ENCODE assay signal across 22 mouse cellular contexts in genomic region chr11:20812153-20812887, GRCm38 (mm10). TPM values are rescaled to one million over a fixed set of nuclear protein-coding genes. Genes with fewer than 3 reads are reported as not detected.
A peak's percentile ranks its signal among the peaks of the same experiment; 100 is the strongest.
DNase-seq lines count a peak whose midpoint lies in the region; ATAC-seq lines count a peak whose summit lies in the region.
"Had no signal": no experiment of that assay in that cellular context is flagged by ENCODE, and none has a peak within 500 bp of the region (broad histone marks: within the 10 kb centered on the region; RNA-seq: fewer than 3 reads in every experiment).

No protein-coding gene starts in this region.

- H3K4me3 ChIP-seq in heart, embryonic 10.5 days = no peak overlapping the region
- no peak overlapping the region for H3K4me3 ChIP-seq in heart, embryonic 11.5 days (ENCODE audit: low read depth, low read length)
- H3K4me3 ChIP-seq in limb, embryonic 13.5 days = no peak overlapping the region
- no peak overlapping the region for H3K4me3 ChIP-seq in limb, embryonic 10.5 days
- H3K4me3 ChIP-seq: forebrain, embryonic 15.5 days; hindbrain, embryonic 12.5 days; megakaryocyte, embryonic 14.5 days; midbrain, embryonic 15.5 days; myocyte; stomach, embryonic 15.5 days had no signal

- no peaks in the 10 kb centered on the region for H3K27me3 ChIP-seq in heart, embryonic 10.5 days (ENCODE audit: insufficient read depth, poor library complexity, severe bottlenecking)
- no peaks in the 10 kb centered on the region for H3K27me3 ChIP-seq in heart, embryonic 11.5 days (ENCODE audit: control insufficient read depth, insufficient read depth, low read length)
- H3K27me3 ChIP-seq in limb, embryonic 13.5 days = no peaks in the 10 kb centered on the region
- H3K27me3 ChIP-seq in limb, embryonic 10.5 days (ENCODE audit: low read depth, poor library complexity, severe bottlenecking) = no peaks in the 10 kb centered on the region
- H3K27me3 ChIP-seq: forebrain, embryonic 15.5 days; hindbrain, embryonic 12.5 days; midbrain, embryonic 15.5 days; stomach, embryonic 15.5 days had no signal

- WGBS in heart, embryonic 10.5 days = 58% methylated on average over 5 of the region's 5 CpGs
- WGBS in heart, embryonic 11.5 days (ENCODE audit: insufficient replicate concordance) = 63% methylated on average over 5 of the region's 5 CpGs
- 59% methylated on average over 5 of the region's 5 CpGs for WGBS in limb, embryonic 13.5 days
- 64% methylated on average over 5 of the region's 5 CpGs for WGBS in limb, embryonic 10.5 days

- H3K9me3 ChIP-seq in heart, embryonic 10.5 days = no peaks in the 10 kb centered on the region
- H3K9me3 ChIP-seq in heart, embryonic 11.5 days (replicated peaks; ENCODE audit: control insufficient read depth, low read length) = no peaks in the 10 kb centered on the region
- no peaks in the 10 kb centered on the region for H3K9me3 ChIP-seq in limb, embryonic 13.5 days
- H3K9me3 ChIP-seq in limb, embryonic 10.5 days (replicated peaks) = no peaks in the 10 kb centered on the region
- H3K9me3 ChIP-seq: forebrain, embryonic 15.5 days; hindbrain, embryonic 12.5 days; megakaryocyte, embryonic 14.5 days; midbrain, embryonic 15.5 days; stomach, embryonic 15.5 days had no signal

- H3K27ac ChIP-seq in heart, embryonic 10.5 days = no peak overlapping the region
- H3K27ac ChIP-seq in heart, embryonic 11.5 days (ENCODE audit: low read depth, low read length) = no peak overlapping the region
- H3K27ac ChIP-seq in limb, embryonic 13.5 days = no peak overlapping the region
- H3K27ac ChIP-seq in limb, embryonic 10.5 days = no peak overlapping the region
- H3K27ac ChIP-seq: forebrain, embryonic 15.5 days; hindbrain, embryonic 12.5 days; midbrain, embryonic 15.5 days; stomach, embryonic 15.5 days had no signal

- ATAC-seq in heart, embryonic 11.5 days (replicated peaks; ENCODE audit: insufficient number of reproducible peaks, low FRiP score, low TSS enrichment) = no peak
- ATAC-seq in limb, embryonic 13.5 days (ENCODE audit: low FRiP score, low read depth) = peak; percentile 19; the same call in 1 of the 2 replicates
- ATAC-seq: forebrain, embryonic 15.5 days; midbrain, embryonic 15.5 days had no signal

- peak; percentile 61 for DNase-seq in heart, embryonic 10.5 days (ENCODE audit: low spot score)
- DNase-seq in limb, embryonic 10.5 days (ENCODE audit: low spot score) = no peak
- DNase-seq in kidney, postnatal 36 days = peak; percentile 5 to 14
- DNase-seq in adrenal gland, postnatal 36 days = no peak
- no peak for DNase-seq in layer of hippocampus, postnatal 10 days (ENCODE audit: low spot score in 2 of 2)
- DNase-seq: adrenal gland, adult 8-10 months; B cell, adult 2 months; cerebellum, postnatal 10 days; gastrocnemius, postnatal 25 days; heart, postnatal 14 days; liver; lung, postnatal 10 days; thymus, adult 18-20 months; thymus, postnatal 4 days had no signal

- H3K4me2 ChIP-seq in heart, embryonic 11.5 days = no peak overlapping the region
- no peak overlapping the region for H3K4me2 ChIP-seq in limb, embryonic 13.5 days (replicated peaks)
- H3K4me2 ChIP-seq: forebrain, embryonic 15.5 days; hindbrain, embryonic 12.5 days; midbrain, embryonic 15.5 days; stomach, embryonic 15.5 days had no signal

- no peaks in the 10 kb centered on the region for H3K36me3 ChIP-seq in heart, embryonic 10.5 days
- no peaks in the 10 kb centered on the region for H3K36me3 ChIP-seq in heart, embryonic 11.5 days (ENCODE audit: control insufficient read depth, insufficient read depth, low read length)
- H3K36me3 ChIP-seq in limb, embryonic 13.5 days = no peaks in the 10 kb centered on the region
- no peaks in the 10 kb centered on the region for H3K36me3 ChIP-seq in limb, embryonic 10.5 days
- H3K36me3 ChIP-seq: forebrain, embryonic 15.5 days; hindbrain, embryonic 12.5 days; midbrain, embryonic 15.5 days; stomach, embryonic 15.5 days had no signal

- H3K9ac ChIP-seq in heart, embryonic 11.5 days (ENCODE audit: low read depth, low read length) = no peak overlapping the region
- no peak overlapping the region for H3K9ac ChIP-seq in limb, embryonic 13.5 days
- H3K9ac ChIP-seq: forebrain, embryonic 15.5 days; hindbrain, embryonic 12.5 days; midbrain, embryonic 15.5 days; stomach, embryonic 15.5 days had no signal

- no peaks in the 10 kb centered on the region for H3K4me1 ChIP-seq in heart, embryonic 10.5 days
- H3K4me1 ChIP-seq in heart, embryonic 11.5 days (ENCODE audit: control insufficient read depth, insufficient read depth, low read length) = no peaks in the 10 kb centered on the region
- no peaks in the 10 kb centered on the region for H3K4me1 ChIP-seq in limb, embryonic 13.5 days
- H3K4me1 ChIP-seq in limb, embryonic 10.5 days = peaks cover 17% of the 10 kb centered on the region
- H3K4me1 ChIP-seq: forebrain, embryonic 15.5 days; hindbrain, embryonic 12.5 days; midbrain, embryonic 15.5 days; stomach, embryonic 15.5 days had no signal

RNA-seq across cellular contexts. Expression of gene Lgalsl, which starts 18.5 kb away (rescaled TPM):
- polyA plus RNA-seq in heart, embryonic 10.5 days (2016; fragmentation: Nextera tagmentation; extraction: Ambion mirVana) = 44.5 and 53.4 TPM in 2 replicates
- polyA plus RNA-seq in heart, embryonic 11.5 days (2014; fragmentation: Nextera tagmentation; extraction: Ambion mirVana) = 39.1 and 45.7 TPM in 2 replicates
- 36.5 and 37.4 TPM in 2 replicates for polyA plus RNA-seq in limb, embryonic 13.5 days (2015; fragmentation: Nextera tagmentation; extraction: Ambion mirVana)
- polyA plus RNA-seq in limb, embryonic 10.5 days (2016; fragmentation: Nextera tagmentation; extraction: Ambion mirVana) = 29.8 and 31.3 TPM in 2 replicates
- total RNA-seq in adrenal gland, postnatal 36 days (2021) = 10 to 100 TPM; 24.3 to 36.9 TPM
- total RNA-seq in layer of hippocampus, postnatal 10 days (2021) = 10 to 100 TPM; 86.1 to 89.2 TPM

Comparison
In these comparisons a context has a peak if more than half of its experiments do, and no peak if none do; other contexts are left out.
1. DNase-seq: peak in heart, embryonic 10.5 days (single experiment) and kidney, postnatal 36 days (2 of 2); none in limb, embryonic 10.5 days (single experiment), adrenal gland, postnatal 36 days (0 of 2) and layer of hippocampus, postnatal 10 days (0 of 2).